Mouse (Mus musculus) cerebellum, adult 2 months (tissue): ENCODE measurements around the gene Aldh1l1.

Experiments
- CTCF ChIP-seq: fragments of 200-500 bp; IDR thresholded peaks from 2 replicates; pipeline ENCODE4 v1.5.1; 2011; ENCODE audit warnings: low read depth, mild to moderate bottlenecking, control low read depth, low read length, moderate library complexity, borderline replicate concordance; ENCODE audit not compliant: insufficient read depth
- POLR2A ChIP-seq: fragments of 200-500 bp; IDR thresholded peaks from 2 replicates; pipeline ENCODE4 v1.6.1; 2011; ENCODE audit warnings: low read length, control low read depth, borderline replicate concordance; ENCODE audit not compliant: insufficient read depth

DNA sequence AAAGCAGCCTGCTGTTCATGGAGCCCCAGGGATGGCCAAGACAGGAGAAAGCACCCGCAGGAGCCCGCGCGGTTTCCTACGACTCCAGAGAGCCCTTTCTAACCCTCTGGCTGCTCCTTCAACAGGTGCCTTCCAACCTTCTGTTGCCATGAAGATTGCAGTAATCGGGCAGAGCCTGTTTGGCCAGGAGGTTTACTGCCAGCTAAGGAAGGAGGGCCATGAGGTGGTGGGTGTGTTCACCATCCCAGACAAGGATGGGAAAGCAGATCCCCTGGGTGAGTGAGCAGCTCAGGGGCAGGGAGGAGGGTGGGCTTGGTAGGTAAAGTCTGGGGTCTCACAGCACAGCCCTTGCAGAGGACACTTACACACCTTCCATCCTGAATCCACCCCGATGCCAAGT, 70.8 kb downstream of the Aldh1l1 start:
- TF ChIP-seq CTCF: no peak
- TF ChIP-seq POLR2A: no peak
